Mouse (Mus musculus): ENCODE results near the gene Nfia. TPM values are rescaled to one million over a fixed set of nuclear protein-coding genes. Genes with fewer than 3 reads are reported as not detected.

Gene Nfia
- total RNA-seq, 2 experiments from 2014 or later = 104 to 117 TPM

GRCm38 (mm10) chr4:97895940-97896339 lies 123.4 kb downstream of the Nfia start:
- DNase-seq (ENCODE audit: extremely low spot score in 1 of 2, low spot score in 1 of 2) = no peak

GRCm38 (mm10) chr4:97900256-97900944 lies 127.9 kb downstream of the Nfia start:
- no peak for DNase-seq (ENCODE audit: extremely low spot score in 1 of 2, low spot score in 1 of 2)

GRCm38 (mm10) chr4:97905826-97906225 lies 133.3 kb downstream of the Nfia start:
- no peak for DNase-seq (ENCODE audit: extremely low spot score in 1 of 2, low spot score in 1 of 2)

GRCm38 (mm10) chr4:97908576-97909147 lies 136.1 kb downstream of the Nfia start:
- no peak for DNase-seq (ENCODE audit: extremely low spot score in 1 of 2, low spot score in 1 of 2)

GRCm38 (mm10) chr4:97910115-97910776 lies 137.7 kb downstream of the Nfia start:
- no peak for DNase-seq (ENCODE audit: extremely low spot score in 1 of 2, low spot score in 1 of 2)

- peak; percentile 72 for DNase-seq (ENCODE audit: extremely low spot score in 1 of 2, low spot score in 1 of 2)
Observed at GRCm38 (mm10) chr4:97910777-97911580, 138.4 kb downstream of the Nfia start.

- no peak for DNase-seq (ENCODE audit: extremely low spot score in 1 of 2, low spot score in 1 of 2)
Observed at GRCm38 (mm10) chr4:97911755-97912154, 139.2 kb downstream of the Nfia start.

GRCm38 (mm10) chr4:97912155-97912554 lies 139.6 kb downstream of the Nfia start:
- no peak for DNase-seq (ENCODE audit: extremely low spot score in 1 of 2, low spot score in 1 of 2)

GRCm38 (mm10) chr4:97912560-97912959 lies 140.0 kb downstream of the Nfia start:
- no peak for DNase-seq (ENCODE audit: extremely low spot score in 1 of 2, low spot score in 1 of 2)

GRCm38 (mm10) chr4:97914348-97914747 lies 141.8 kb downstream of the Nfia start:
- DNase-seq (ENCODE audit: extremely low spot score in 1 of 2, low spot score in 1 of 2) = no peak

- no peak for DNase-seq (ENCODE audit: extremely low spot score in 1 of 2, low spot score in 1 of 2)
Observed at GRCm38 (mm10) chr4:97914761-97915160, 142.2 kb downstream of the Nfia start.

GRCm38 (mm10) chr4:97917568-97917967 lies 145.0 kb downstream of the Nfia start:
- DNase-seq (ENCODE audit: extremely low spot score in 1 of 2, low spot score in 1 of 2) = no peak

GRCm38 (mm10) chr4:97918675-97919074 lies 146.1 kb downstream of the Nfia start:
- no peak for DNase-seq (ENCODE audit: extremely low spot score in 1 of 2, low spot score in 1 of 2)

- no peak for DNase-seq (ENCODE audit: extremely low spot score in 1 of 2, low spot score in 1 of 2)
Observed at GRCm38 (mm10) chr4:97919773-97920172, 147.2 kb downstream of the Nfia start.

- DNase-seq (ENCODE audit: extremely low spot score in 1 of 2, low spot score in 1 of 2) = no peak
Observed at GRCm38 (mm10) chr4:97920287-97921079, 147.9 kb downstream of the Nfia start.

GRCm38 (mm10) chr4:97921682-97922081 lies 149.1 kb downstream of the Nfia start:
- no peak for DNase-seq (ENCODE audit: extremely low spot score in 1 of 2, low spot score in 1 of 2)

GRCm38 (mm10) chr4:97923248-97923647 lies 150.7 kb downstream of the Nfia start:
- no peak for DNase-seq (ENCODE audit: extremely low spot score in 1 of 2, low spot score in 1 of 2)

- no peak for DNase-seq (ENCODE audit: extremely low spot score in 1 of 2, low spot score in 1 of 2)
Observed at GRCm38 (mm10) chr4:97923876-97924316, 151.4 kb downstream of the Nfia start.

- no peak for DNase-seq (ENCODE audit: extremely low spot score in 1 of 2, low spot score in 1 of 2)
Observed at GRCm38 (mm10) chr4:97924414-97924813, 151.9 kb downstream of the Nfia start.

GRCm38 (mm10) chr4:97924855-97925254 lies 152.3 kb downstream of the Nfia start:
- DNase-seq (ENCODE audit: extremely low spot score in 1 of 2, low spot score in 1 of 2) = no peak

Data from layer of hippocampus, postnatal 25 days (tissue).